Mouse (Mus musculus) intestine, embryonic 14.5 days (tissue): ENCODE measurements around the gene Drd5. TPM values are rescaled to one million over a fixed set of nuclear protein-coding genes. Genes with fewer than 3 reads are reported as not detected.

Experiments
- ATAC-seq: fragments of 200-750 bp; cut with Nextera tagmentation; replicated peaks from 2 replicates; pipeline ENCODE4 v1.8.0; 2017; ENCODE audit warnings: low read depth, moderate number of reproducible peaks, moderate TSS enrichment, moderate library complexity; ENCODE audit not compliant: low FRiP score, low TSS enrichment
- DNase-seq: peaks from one replicate; pipeline ENCODE4 v3.0.0-alpha.2; 2018; ENCODE audit warnings: low spot score
- H3K27ac ChIP-seq: fragments of 300-500 bp; sonication (generic); 2 replicates; pipeline ENCODE4 v1.5.1; 2014; ENCODE audit warnings: low read depth, mild to moderate bottlenecking, control low read depth
- H3K27me3 ChIP-seq: fragments of 300-500 bp; sonication (generic); replicated peaks from 2 replicates; pipeline ENCODE4 v1.6.1; 2014; ENCODE audit warnings: low read length, control low read depth; ENCODE audit not compliant: control insufficient read depth, insufficient read depth
- H3K36me3 ChIP-seq: fragments of 300-500 bp; sonication (generic); 2 replicates; pipeline ENCODE4 v1.6.1; 2014; ENCODE audit warnings: low read length, control low read depth; ENCODE audit not compliant: control insufficient read depth, insufficient read depth
- H3K4me1 ChIP-seq: fragments of 300-500 bp; sonication (generic); replicated peaks from 2 replicates; pipeline ENCODE4 v1.6.1; 2014; ENCODE audit warnings: low read length, control low read depth, mixed read lengths; ENCODE audit not compliant: control insufficient read depth, insufficient read depth
- H3K4me2 ChIP-seq: fragments of 300-500 bp; sonication (generic); 2 replicates; pipeline ENCODE4 v1.6.1; 2014; ENCODE audit warnings: low read length
- H3K4me3 ChIP-seq: fragments of 300-500 bp; sonication (generic); 2 replicates; pipeline ENCODE4 v1.5.1; 2014; ENCODE audit warnings: low read depth, low read length, control low read depth, mixed read lengths
- H3K9ac ChIP-seq: fragments of 300-500 bp; sonication (generic); 2 replicates; pipeline ENCODE4 v1.6.1; 2014; ENCODE audit warnings: mild to moderate bottlenecking, low read length
- H3K9me3 ChIP-seq: fragments of 300-500 bp; sonication (generic); 2 replicates; pipeline ENCODE4 v1.6.1; 2016; ENCODE audit warnings: low read length, control low read depth; ENCODE audit not compliant: control insufficient read depth
- WGBS: fragments of 180-500 bp; shearing (Covaris S2); extraction: QIAGEN DNeasy Blood & Tissue Kit; methylation state at CpG from one replicate; pipeline ENCODE4 v1.1.7; 2014; 5-methylcytosine and 5-hydroxymethylcytosine counted together
- polyA plus RNA-seq: library from polyadenylated mRNA; unstranded; fragments of >200 nt; fragmentation: Nextera tagmentation; extraction: Ambion mirVana; gene quantifications from 2 replicates; pipeline ENCODE4 v1.2.1, GENCODE M21; 2014

Drd5 gene
- polyA plus RNA-seq, 1 experiment from 2014 or later: not detected

DNA sequence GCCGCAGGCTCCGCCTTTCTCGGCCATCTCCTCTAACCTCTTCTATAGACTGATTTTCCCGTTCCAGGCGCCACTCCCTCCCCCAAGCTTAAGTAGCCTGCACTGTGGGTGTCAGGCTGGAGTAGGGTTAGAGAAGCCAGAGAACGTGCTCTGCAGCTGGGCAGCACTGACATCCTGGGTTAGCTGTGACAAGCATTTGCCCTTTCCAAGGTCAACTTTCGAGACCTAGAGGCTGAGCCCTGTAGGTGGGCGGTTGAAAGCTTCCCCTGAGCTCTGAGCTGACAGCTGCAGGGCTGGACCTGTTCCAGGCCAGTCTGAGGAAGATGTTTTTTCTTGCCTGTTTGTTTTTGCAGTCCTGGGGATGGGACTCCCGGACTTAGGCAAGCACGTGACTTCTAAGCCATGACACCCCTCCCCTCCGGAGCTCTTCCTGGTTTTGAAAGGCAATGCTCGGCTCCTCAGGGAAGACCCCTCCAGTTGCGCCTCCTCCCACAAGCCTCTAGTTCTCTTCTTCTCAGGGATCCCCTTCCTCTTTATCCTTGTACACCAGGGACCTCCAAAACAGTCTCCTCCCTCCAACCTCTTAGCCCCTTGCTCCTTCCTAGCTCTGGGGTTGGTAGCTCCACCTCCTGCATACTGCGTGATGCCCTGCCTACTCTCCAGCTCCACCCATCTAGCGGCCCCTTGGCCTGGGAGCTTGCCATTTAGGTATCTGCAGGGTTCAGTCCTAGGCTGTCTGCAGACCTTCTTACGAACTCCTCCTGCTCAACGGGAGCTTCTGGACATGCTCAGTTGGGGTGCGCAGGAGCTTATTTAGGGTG is 47.7 kb downstream of the Drd5 start:
- DNase-seq (peak; percentile 71), ATAC-seq (peak; percentile 75)
- Histone ChIP-seq H3K4me2 (peak overlapping the region; percentile 62), H3K27me3 (no peaks in the 10 kb centered on the region), H3K4me3 (peak overlapping the region; percentile 36), H3K4me1 (peaks cover 10% of the 10 kb centered on the region), H3K9me3 (no peaks in the 10 kb centered on the region), H3K27ac (peak overlapping the region; percentile 62), H3K36me3 (no peaks in the 10 kb centered on the region), H3K9ac (no peak overlapping the region)
- WGBS: 9% methylated on average over 18 of the region's 18 CpGs

DNA sequence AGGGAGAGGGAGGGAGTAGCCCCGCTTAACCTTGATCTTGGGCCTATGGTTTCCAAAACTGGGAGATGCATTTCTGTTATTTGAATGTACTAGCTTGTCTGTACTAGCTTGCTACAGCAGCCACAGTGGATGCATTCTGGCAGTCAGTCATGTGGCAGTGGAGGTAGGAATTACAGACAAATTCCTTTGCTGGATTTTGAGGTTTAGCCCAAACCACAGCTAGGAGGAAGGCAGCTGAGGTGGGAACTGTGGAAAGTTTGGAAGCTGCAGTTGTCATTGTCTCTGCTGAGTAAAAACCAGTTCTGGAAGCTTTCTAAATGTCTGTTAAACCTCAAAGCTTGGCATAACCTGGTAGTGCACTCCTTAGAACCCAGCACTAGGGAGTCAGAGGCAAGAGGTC is 52.1 kb downstream of the Drd5 start:
- ATAC-seq (no peak), DNase-seq (no peak)
- Histone ChIP-seq H3K27me3 (no peaks in the 10 kb centered on the region), H3K4me2 (no peak overlapping the region), H3K36me3 (no peaks in the 10 kb centered on the region), H3K4me3 (no peak overlapping the region), H3K9ac (no peak overlapping the region), H3K4me1 (peaks cover 4% of the 10 kb centered on the region), H3K9me3 (no peaks in the 10 kb centered on the region), H3K27ac (no peak overlapping the region)
- 91% methylated on average over 1 of the region's 1 CpGs for WGBS

Other genes starting within 250 kb of the Drd5 start
- gene Nsg1, start 159.5 kb upstream of the Drd5 start, polyA plus RNA-seq: 16.1 and 18.0 TPM in 2 replicates
- 10.5 and 12.4 TPM in 2 replicates for gene Zbtb49, start 98.9 kb upstream of the Drd5 start, polyA plus RNA-seq
- gene Lyar, start 98.9 kb upstream of the Drd5 start, polyA plus RNA-seq: 100 and 111 TPM in 2 replicates
- gene Tmem128, start 59.2 kb upstream of the Drd5 start, polyA plus RNA-seq: 78.2 and 79.0 TPM in 2 replicates
- not detected in 2 replicates for gene Otop1, start 43.4 kb upstream of the Drd5 start, polyA plus RNA-seq
- 0.40 and 1.2 TPM in 2 replicates for gene Slc2a9, start 183.8 kb downstream of the Drd5 start, polyA plus RNA-seq
- 246 and 275 TPM in 2 replicates for gene Wdr1, start 243.9 kb downstream of the Drd5 start, polyA plus RNA-seq